Mouse (Mus musculus): Measurements from ENCODE around the gene Lhpp. TPM values are rescaled to one million over a fixed set of nuclear protein-coding genes. Genes with fewer than 3 reads are reported as not detected.

The Lhpp gene
- polyA plus RNA-seq, 1 experiment from 2014 or later: 9.0 TPM

DNA sequence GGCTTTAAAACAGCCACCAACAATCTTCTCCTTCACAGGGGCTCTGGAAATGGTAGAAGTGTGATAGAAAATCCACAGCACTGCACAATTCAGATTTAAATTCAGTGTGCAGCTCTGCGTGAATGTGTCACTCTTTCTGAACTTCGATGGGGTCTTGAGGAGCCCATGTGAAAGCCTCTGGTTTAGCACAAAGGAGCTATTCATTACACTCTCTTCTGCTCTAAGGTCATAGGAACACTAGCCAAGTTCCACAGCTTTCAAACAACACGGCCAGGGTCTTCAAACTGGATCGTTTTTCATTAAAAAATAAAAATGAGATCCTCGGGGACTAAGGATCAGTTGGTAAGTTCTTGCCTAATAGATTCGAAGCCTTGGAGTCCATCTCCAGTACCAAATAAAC is 37.2 kb upstream of the Lhpp start:
- DNase-seq: no peak
- TF ChIP-seq CTCF (IDR thresholded peaks at IDR 0.05; ENCODE audit: low read depth) (no peak), EP300 (IDR thresholded peaks at IDR 0.05; ENCODE audit: low read depth) (no peak)
- no peaks in the 10 kb centered on the region for H3K9me3 ChIP-seq (ENCODE audit: low read length)
- no peak overlapping the region for H3K4me3 ChIP-seq (ENCODE audit: low read depth, low read length)
- H3K4me1 ChIP-seq (ENCODE audit: insufficient read depth): peaks cover 26% of the 10 kb centered on the region
- ATAC-seq: no peak
- H3K27me3 ChIP-seq (ENCODE audit: insufficient read depth, low read length): peaks cover 23% of the 10 kb centered on the region
- H3K9ac ChIP-seq (replicated peaks): no peak overlapping the region
- H3K4me2 ChIP-seq (ENCODE audit: low read depth, low read length): 0 out of 2 replicates have a peak overlapping the region, but pooled peaks have one; percentile 31
- H3K27ac ChIP-seq (ENCODE audit: low read depth): no peak overlapping the region
- peaks cover 10% of the 10 kb centered on the region; the same call in 1 of the 2 replicates for H3K36me3 ChIP-seq (replicated peaks; ENCODE audit: insufficient read depth, low read length)
- 76% methylated on average over 6 of the region's 6 CpGs for WGBS (ENCODE audit: insufficient replicate concordance)

DNA sequence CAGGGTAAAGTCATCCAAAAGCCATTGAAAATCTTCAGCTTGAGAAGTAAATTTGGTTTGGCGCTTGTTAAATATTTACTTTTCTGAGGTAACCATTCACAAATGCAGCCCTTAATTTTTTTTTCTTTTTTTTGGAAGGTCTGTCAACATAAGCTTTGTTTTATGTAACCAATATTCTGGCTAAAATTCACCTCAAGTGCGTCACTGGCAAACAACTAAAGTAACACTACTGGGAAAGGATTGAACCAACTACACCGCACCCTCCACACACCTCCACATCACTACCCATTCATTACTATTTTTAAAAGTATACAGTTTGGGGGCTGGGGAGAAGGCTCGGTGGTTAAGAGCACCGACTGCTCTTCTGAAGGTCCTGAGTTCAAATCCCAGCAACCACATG is 35.8 kb upstream of the Lhpp start:
- DNase-seq: no peak
- H3K4me1 ChIP-seq (ENCODE audit: insufficient read depth): peaks cover 21% of the 10 kb centered on the region
- H3K36me3 ChIP-seq (replicated peaks; ENCODE audit: insufficient read depth, low read length): peaks cover 6% of the 10 kb centered on the region; the same call in 1 of the 2 replicates

DNA sequence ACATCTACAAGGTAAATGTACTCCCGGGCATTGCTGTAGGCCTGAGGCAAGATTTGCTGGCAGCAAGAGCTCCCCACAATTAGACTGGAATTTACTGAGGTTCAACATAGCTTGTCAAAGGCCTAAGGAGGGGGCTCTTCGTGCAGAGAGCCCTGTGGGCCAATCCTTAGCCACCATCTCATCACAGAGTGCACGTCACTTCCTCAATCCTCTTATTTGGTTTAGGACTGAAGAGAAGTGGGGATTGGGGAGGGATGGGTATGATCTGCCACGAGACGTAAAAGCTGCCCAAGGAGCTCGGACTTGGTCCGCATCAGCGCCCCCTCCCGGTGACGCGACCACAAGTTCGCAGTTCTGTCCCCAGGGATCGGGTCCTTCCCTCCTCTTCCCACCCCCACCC is 34.8 kb upstream of the Lhpp start:
- DNase-seq (peak; percentile 87), ATAC-seq (peak; percentile 78)
- Histone ChIP-seq H3K4me3 (ENCODE audit: low read depth, low read length) (peak overlapping the region; percentile 72), H3K4me2 (ENCODE audit: low read depth, low read length) (peak overlapping the region; percentile 89), H3K36me3 (replicated peaks; ENCODE audit: insufficient read depth, low read length) (no peaks in the 10 kb centered on the region), H3K9ac (replicated peaks) (peak overlapping the region; percentile 83), H3K27ac (ENCODE audit: low read depth) (peak overlapping the region; percentile 95), H3K27me3 (ENCODE audit: insufficient read depth, low read length) (peaks cover 17% of the 10 kb centered on the region), H3K4me1 (ENCODE audit: insufficient read depth) (peaks cover 16% of the 10 kb centered on the region), H3K9me3 (ENCODE audit: low read length) (no peaks in the 10 kb centered on the region)
- TF ChIP-seq CTCF (IDR thresholded peaks at IDR 0.05; ENCODE audit: low read depth) (peak; percentile 77), EP300 (IDR thresholded peaks at IDR 0.05; ENCODE audit: low read depth) (no peak)
- WGBS (ENCODE audit: insufficient replicate concordance): 1% methylated on average over 13 of the region's 13 CpGs

More for the DNA sequence above, 35.8 kb upstream of the Lhpp start:
- ATAC-seq: no peak
- Histone ChIP-seq H3K27ac (ENCODE audit: low read depth) (no peak overlapping the region), H3K9ac (replicated peaks) (no peak overlapping the region), H3K27me3 (ENCODE audit: insufficient read depth, low read length) (peaks cover 16% of the 10 kb centered on the region), H3K4me2 (ENCODE audit: low read depth, low read length) (peak overlapping the region; percentile 45), H3K4me3 (ENCODE audit: low read depth, low read length) (no peak overlapping the region), H3K9me3 (ENCODE audit: low read length) (no peaks in the 10 kb centered on the region)
- 69% methylated on average over 5 of the region's 5 CpGs for WGBS (ENCODE audit: insufficient replicate concordance)
- TF ChIP-seq EP300 (IDR thresholded peaks at IDR 0.05; ENCODE audit: low read depth) (no peak), CTCF (IDR thresholded peaks at IDR 0.05; ENCODE audit: low read depth) (no peak)

DNA sequence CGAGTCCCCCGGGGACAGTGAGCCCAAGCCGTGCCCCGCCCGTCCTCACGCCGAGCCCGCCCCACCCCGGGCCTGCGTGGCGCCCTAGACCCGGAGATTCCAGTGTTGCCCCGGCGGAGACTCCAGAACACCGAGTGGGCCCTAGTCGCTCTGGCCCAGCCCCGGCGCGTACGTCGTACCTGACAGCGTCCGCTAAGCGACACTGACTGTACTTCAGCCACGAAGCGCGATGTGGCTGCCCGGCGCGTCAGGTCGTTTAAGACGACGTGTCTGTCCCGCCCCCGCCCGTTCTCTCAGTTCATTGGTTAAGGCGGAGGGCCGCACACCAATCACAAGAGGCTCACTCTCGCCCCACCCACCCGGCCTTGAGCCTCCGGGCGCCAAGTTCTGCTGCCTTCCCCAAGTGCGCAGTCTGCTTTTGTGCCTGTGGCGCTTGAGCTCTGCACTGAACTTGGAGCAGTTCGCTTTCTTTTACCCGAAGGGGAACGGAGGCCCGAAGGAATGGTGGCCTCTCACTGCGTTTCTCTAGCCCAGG is 34.3 kb upstream of the Lhpp start, which contains the start of gene Oat:
TSS of gene Oat (minus strand) at position 283 of the 535 bp plus-strand sequence.
- Histone ChIP-seq H3K4me3 (ENCODE audit: low read depth, low read length) (peak within 1 kb of the TSS; percentile 72), H3K36me3 (replicated peaks; ENCODE audit: insufficient read depth, low read length) (no peaks in the 10 kb centered on the region), H3K9ac (replicated peaks) (peak within 1 kb of the TSS; percentile 83), H3K27me3 (ENCODE audit: insufficient read depth, low read length) (peaks cover 21% of the 10 kb centered on the region), H3K4me2 (ENCODE audit: low read depth, low read length) (peak within 1 kb of the TSS; percentile 89), H3K27ac (ENCODE audit: low read depth) (peak within 1 kb of the TSS; percentile 95), H3K4me1 (ENCODE audit: insufficient read depth) (peaks cover 15% of the 10 kb centered on the region), H3K9me3 (ENCODE audit: low read length) (no peaks in the 10 kb centered on the region)
- WGBS (ENCODE audit: insufficient replicate concordance): 1% methylated on average over 48 of the region's 49 CpGs
- TF ChIP-seq CTCF (IDR thresholded peaks at IDR 0.05; ENCODE audit: low read depth) (peak; percentile 15; the same call in 1 of the 2 replicates), EP300 (IDR thresholded peaks at IDR 0.05; ENCODE audit: low read depth) (peak; percentile 31; the same call in 1 of the 2 replicates)
- DNase-seq (peak; percentile 98), ATAC-seq (peak; percentile 96)

DNA sequence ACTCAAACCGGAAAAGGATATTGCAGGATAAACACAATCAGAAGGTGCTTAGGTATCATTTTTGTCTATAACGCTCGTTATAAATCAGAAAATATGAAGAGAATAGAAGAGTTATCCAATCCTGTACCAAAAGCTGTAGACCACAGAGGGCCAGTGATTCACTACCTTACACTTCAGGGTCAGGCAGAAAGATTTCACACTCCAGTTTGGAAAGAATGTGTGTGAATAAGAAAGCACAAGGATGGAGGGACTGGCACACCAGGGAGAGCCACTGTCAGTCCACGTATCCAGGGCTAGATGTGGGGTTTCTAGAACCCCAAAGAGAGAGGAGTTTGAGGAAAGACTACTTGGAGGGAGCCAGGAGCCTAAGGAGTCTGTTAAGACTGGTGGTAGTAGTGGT is 33.5 kb upstream of the Lhpp start:
- H3K4me3 ChIP-seq (ENCODE audit: low read depth, low read length): peak overlapping the region; percentile 72
- no peak overlapping the region for H3K27ac ChIP-seq (ENCODE audit: low read depth)
- H3K4me1 ChIP-seq (ENCODE audit: insufficient read depth): peaks cover 15% of the 10 kb centered on the region
- ATAC-seq (no peak), DNase-seq (no peak)
- H3K4me2 ChIP-seq (ENCODE audit: low read depth, low read length): peak overlapping the region; percentile 89
- H3K9ac ChIP-seq (replicated peaks): 0 out of 2 replicates have a peak overlapping the region, but pooled peaks have one; percentile 83
- no peaks in the 10 kb centered on the region for H3K36me3 ChIP-seq (replicated peaks; ENCODE audit: insufficient read depth, low read length)
- TF ChIP-seq EP300 (IDR thresholded peaks at IDR 0.05; ENCODE audit: low read depth) (no peak), CTCF (IDR thresholded peaks at IDR 0.05; ENCODE audit: low read depth) (no peak)
- WGBS (ENCODE audit: insufficient replicate concordance): 45% methylated on average over 4 of the region's 4 CpGs
- peaks cover 28% of the 10 kb centered on the region for H3K27me3 ChIP-seq (ENCODE audit: insufficient read depth, low read length)
- H3K9me3 ChIP-seq (ENCODE audit: low read length): no peaks in the 10 kb centered on the region

DNA sequence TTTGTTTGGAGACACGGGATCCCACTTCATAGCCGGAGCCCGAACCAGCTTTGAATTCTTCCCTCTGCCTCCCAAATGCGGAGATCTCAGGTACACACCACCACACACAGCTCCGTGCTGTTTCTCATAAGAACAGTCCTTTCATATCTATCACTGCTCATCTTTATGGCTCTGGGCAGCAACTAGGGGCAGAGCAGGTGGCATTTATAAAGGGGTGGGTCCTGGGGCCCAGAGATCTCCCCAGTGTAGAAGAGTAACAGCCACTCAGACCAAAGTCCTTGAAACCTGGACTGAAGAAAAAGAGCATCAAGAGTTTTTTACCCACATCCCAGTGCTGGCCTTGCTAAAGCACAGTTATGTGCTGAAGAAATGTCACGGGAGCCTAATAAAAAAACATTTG is 29.9 kb upstream of the Lhpp start:
- H3K9ac ChIP-seq (replicated peaks): no peak overlapping the region
- no peak for ATAC-seq

More for the DNA sequence above, 29.9 kb upstream of the Lhpp start:
- H3K4me3 ChIP-seq (ENCODE audit: low read depth, low read length): no peak overlapping the region
- no peak for TF ChIP-seq CTCF (IDR thresholded peaks at IDR 0.05; ENCODE audit: low read depth)
- TF ChIP-seq EP300 (IDR thresholded peaks at IDR 0.05; ENCODE audit: low read depth): no peak
- no peak overlapping the region for H3K4me2 ChIP-seq (ENCODE audit: low read depth, low read length)
- no peaks in the 10 kb centered on the region for H3K36me3 ChIP-seq (replicated peaks; ENCODE audit: insufficient read depth, low read length)
- 0 out of 2 replicates have a peak, but pooled peaks cover under 1% of the 10 kb centered on the region for H3K4me1 ChIP-seq (ENCODE audit: insufficient read depth)
- WGBS (ENCODE audit: insufficient replicate concordance): 48% methylated on average over 6 of the region's 6 CpGs
- no peak for DNase-seq
- no peak overlapping the region for H3K27ac ChIP-seq (ENCODE audit: low read depth)
- H3K9me3 ChIP-seq (ENCODE audit: low read length): no peaks in the 10 kb centered on the region
- peaks cover 43% of the 10 kb centered on the region for H3K27me3 ChIP-seq (ENCODE audit: insufficient read depth, low read length)

All from liver, postnatal 0 days (tissue).